Mouse (Mus musculus): ENCODE results near the gene Smpdl3a. TPM values are rescaled to one million over a fixed set of nuclear protein-coding genes. Genes with fewer than 3 reads are reported as not detected.
A peak's percentile ranks its signal among the peaks of the same experiment; 100 is the strongest.

Smpdl3a gene
- 28.3 and 29.0 TPM in 2 replicates for polyA plus RNA-seq (2015; fragmentation: Nextera tagmentation; extraction: Ambion mirVana)

DNA sequence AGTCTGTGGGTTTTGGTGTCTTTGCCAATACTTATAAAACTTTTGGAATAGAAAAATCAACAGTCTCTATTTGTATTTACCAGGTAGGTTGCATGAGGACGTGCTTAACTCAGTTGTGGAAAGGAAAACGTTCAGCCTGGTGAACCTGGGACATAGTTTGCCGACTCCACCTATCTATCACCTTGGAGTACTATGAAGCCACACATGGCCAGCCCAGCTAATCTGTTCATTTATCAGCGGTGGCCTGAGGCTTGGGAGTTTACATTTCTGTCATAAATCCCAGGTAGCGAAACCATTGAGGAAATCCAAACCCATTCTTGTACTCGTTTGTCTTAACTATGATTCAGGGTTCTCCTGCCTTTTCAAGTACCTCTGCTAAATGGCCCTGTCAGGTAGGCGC, at the start of gene Smpdl3a:
TSS of gene Smpdl3a (plus strand) at position 318 of the 400 bp plus-strand sequence.
- Histone ChIP-seq H3K27ac (ENCODE audit: low read length) (peak within 1 kb of the TSS; percentile 81), H3K4me2 (ENCODE audit: low read depth, low read length) (peak within 1 kb of the TSS; percentile 86), H3K9me3 (replicated peaks; ENCODE audit: control insufficient read depth, low read length) (no peaks in the 10 kb centered on the region), H3K36me3 (ENCODE audit: control insufficient read depth, insufficient read depth) (no peaks in the 10 kb centered on the region), H3K9ac (ENCODE audit: low read depth, low read length) (peak within 1 kb of the TSS; percentile 92), H3K27me3 (ENCODE audit: control insufficient read depth, insufficient read depth, low read depth, low read length) (no peaks in the 10 kb centered on the region), H3K4me1 (ENCODE audit: control insufficient read depth, low read depth, low read length) (peaks cover 16% of the 10 kb centered on the region), H3K4me3 (ENCODE audit: low read depth, low read length) (peak within 1 kb of the TSS; percentile 79)
- 68% methylated on average over 7 of the region's 7 CpGs for WGBS (ENCODE audit: insufficient replicate concordance)
- no peak for ATAC-seq (ENCODE audit: low read depth)

DNA sequence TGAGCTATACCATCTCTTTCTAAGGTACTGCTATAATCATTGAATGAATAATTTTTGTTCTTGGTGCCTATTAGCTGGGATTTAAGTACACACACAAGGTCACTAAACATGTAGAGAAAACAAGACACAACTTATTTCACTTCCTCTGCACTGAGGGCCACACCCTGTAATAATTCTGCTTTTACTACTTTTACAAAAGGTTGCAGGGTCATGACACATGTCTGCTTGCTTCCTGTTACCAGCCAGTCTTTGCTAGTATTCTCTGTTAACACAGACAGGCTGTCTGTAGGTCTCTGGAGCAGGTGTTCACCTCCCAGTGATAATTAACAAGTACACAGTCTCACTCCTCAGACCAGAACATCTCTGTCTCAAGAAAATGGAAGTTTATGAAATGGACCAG, 48.7 kb upstream of the Smpdl3a start:
- Histone ChIP-seq H3K4me2 (ENCODE audit: low read depth, low read length) (no peak overlapping the region), H3K9ac (ENCODE audit: low read depth, low read length) (no peak overlapping the region), H3K36me3 (ENCODE audit: control insufficient read depth, insufficient read depth) (no peaks in the 10 kb centered on the region), H3K4me3 (ENCODE audit: low read depth, low read length) (no peak overlapping the region), H3K4me1 (ENCODE audit: control insufficient read depth, low read depth, low read length) (no peaks in the 10 kb centered on the region), H3K27me3 (ENCODE audit: control insufficient read depth, insufficient read depth, low read depth, low read length) (no peaks in the 10 kb centered on the region), H3K27ac (ENCODE audit: low read length) (no peak overlapping the region), H3K9me3 (replicated peaks; ENCODE audit: control insufficient read depth, low read length) (no peaks in the 10 kb centered on the region)
- ATAC-seq (ENCODE audit: low read depth): no peak

DNA sequence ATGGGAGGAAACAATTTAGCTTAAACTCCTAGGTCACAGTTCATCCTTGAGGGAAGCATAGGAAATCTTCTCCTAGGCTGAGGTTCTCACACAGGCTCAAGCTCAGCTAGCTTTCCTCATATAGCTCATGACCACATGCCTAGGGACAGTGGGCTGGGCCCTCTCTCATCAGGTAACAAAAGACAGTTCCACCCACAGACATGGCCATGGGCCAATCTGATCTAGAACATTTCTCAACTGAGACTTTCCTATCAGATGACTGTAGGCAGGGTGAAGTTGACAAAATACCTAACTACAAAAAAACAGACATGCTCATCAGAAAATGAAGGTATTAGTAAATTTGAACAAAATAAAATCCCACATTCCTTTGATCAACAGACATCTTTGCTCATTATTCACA, 47.0 kb upstream of the Smpdl3a start:
- Histone ChIP-seq H3K27me3 (ENCODE audit: control insufficient read depth, insufficient read depth, low read depth, low read length) (no peaks in the 10 kb centered on the region), H3K4me2 (ENCODE audit: low read depth, low read length) (no peak overlapping the region)

DNA sequence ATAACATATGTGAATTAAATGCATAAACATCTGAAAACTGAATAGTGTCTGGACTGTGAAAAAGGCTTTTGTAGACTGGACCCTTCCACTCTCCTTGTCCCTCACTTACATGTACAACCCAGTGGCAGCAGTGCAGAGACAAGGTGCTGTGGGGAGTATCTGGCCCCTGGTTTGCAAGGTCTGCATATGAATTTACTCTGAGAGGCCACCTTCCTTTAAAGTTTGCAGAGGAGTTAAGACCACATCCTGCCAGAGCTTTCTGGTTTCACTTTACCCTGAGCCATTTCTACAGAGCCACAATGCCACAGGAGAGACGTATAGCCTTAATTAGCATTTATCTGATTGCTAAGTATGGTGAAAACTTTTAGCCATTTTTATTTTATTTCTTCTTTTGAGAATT, 40.8 kb upstream of the Smpdl3a start:
- Histone ChIP-seq H3K27me3 (ENCODE audit: control insufficient read depth, insufficient read depth, low read depth, low read length) (no peaks in the 10 kb centered on the region), H3K9ac (ENCODE audit: low read depth, low read length) (no peak overlapping the region), H3K4me1 (ENCODE audit: control insufficient read depth, low read depth, low read length) (no peaks in the 10 kb centered on the region), H3K36me3 (ENCODE audit: control insufficient read depth, insufficient read depth) (no peaks in the 10 kb centered on the region), H3K27ac (ENCODE audit: low read length) (no peak overlapping the region), H3K4me3 (ENCODE audit: low read depth, low read length) (no peak overlapping the region), H3K9me3 (replicated peaks; ENCODE audit: control insufficient read depth, low read length) (no peaks in the 10 kb centered on the region), H3K4me2 (ENCODE audit: low read depth, low read length) (no peak overlapping the region)
- no peak for ATAC-seq (ENCODE audit: low read depth)
- WGBS (ENCODE audit: insufficient replicate concordance): 59% methylated on average over 1 of the region's 1 CpGs

More for the DNA sequence above, 47.0 kb upstream of the Smpdl3a start:
- Histone ChIP-seq H3K9ac (ENCODE audit: low read depth, low read length) (no peak overlapping the region), H3K4me1 (ENCODE audit: control insufficient read depth, low read depth, low read length) (no peaks in the 10 kb centered on the region), H3K27ac (ENCODE audit: low read length) (no peak overlapping the region), H3K9me3 (replicated peaks; ENCODE audit: control insufficient read depth, low read length) (no peaks in the 10 kb centered on the region), H3K4me3 (ENCODE audit: low read depth, low read length) (no peak overlapping the region), H3K36me3 (ENCODE audit: control insufficient read depth, insufficient read depth) (no peaks in the 10 kb centered on the region)
- 0 out of 2 replicates have a peak, but pooled peaks have one; percentile 7 for ATAC-seq (ENCODE audit: low read depth)

DNA sequence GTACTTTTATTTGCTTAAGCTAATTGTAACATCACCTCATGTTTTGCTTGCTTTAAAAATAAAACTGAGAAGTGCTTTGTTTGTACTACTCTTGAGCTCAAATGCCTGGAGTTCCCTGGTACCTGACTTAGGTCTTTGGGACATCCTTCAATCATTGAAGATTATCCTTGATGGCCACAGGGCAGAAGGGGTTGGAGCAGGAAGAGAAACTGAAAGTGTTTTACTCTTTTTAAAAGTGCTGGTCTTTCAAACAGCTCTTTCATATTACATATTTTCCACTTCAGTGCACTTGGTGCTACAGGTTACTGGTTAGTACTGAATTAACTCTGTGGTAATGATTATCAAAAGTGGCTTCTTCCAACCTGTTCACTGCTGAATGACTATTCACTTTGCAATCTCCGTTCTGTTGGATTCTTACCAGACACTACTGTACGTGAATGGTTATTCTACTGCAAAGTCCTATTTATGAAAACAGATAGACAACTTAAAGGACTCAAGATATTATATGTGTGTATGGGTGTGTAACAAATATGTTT, 38.9 kb upstream of the Smpdl3a start:
- WGBS (ENCODE audit: insufficient replicate concordance): 71% methylated on average over 2 of the region's 2 CpGs
- no peak overlapping the region for H3K4me3 ChIP-seq (ENCODE audit: low read depth, low read length)
- no peak overlapping the region for H3K4me2 ChIP-seq (ENCODE audit: low read depth, low read length)
- no peak for ATAC-seq (ENCODE audit: low read depth)
- H3K27me3 ChIP-seq (ENCODE audit: control insufficient read depth, insufficient read depth, low read depth, low read length): no peaks in the 10 kb centered on the region
- no peaks in the 10 kb centered on the region for H3K4me1 ChIP-seq (ENCODE audit: control insufficient read depth, low read depth, low read length)
- no peaks in the 10 kb centered on the region for H3K36me3 ChIP-seq (ENCODE audit: control insufficient read depth, insufficient read depth)
- H3K9me3 ChIP-seq (replicated peaks; ENCODE audit: control insufficient read depth, low read length): no peaks in the 10 kb centered on the region
- H3K9ac ChIP-seq (ENCODE audit: low read depth, low read length): no peak overlapping the region
- H3K27ac ChIP-seq (ENCODE audit: low read length): no peak overlapping the region

DNA sequence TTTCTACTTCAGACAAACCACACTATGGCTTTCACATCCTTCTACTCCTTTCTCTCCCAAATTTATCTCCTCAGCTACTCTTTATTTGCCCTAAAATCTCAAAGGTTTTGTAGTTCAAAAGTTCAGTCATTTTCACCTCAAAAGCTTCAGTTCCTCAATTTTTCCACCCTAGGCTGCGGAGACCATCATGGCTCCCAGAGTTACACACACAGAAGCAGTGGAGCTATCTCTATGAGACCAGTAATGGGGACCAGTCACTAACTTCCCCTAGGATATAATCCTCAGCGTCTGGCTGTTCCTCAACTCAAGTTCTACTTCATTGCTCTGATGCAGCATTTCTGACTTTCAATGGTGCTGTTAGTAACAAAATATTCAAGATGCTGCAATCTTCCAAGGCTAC, 35.1 kb upstream of the Smpdl3a start:
- Histone ChIP-seq H3K4me1 (ENCODE audit: control insufficient read depth, low read depth, low read length) (no peaks in the 10 kb centered on the region), H3K9me3 (replicated peaks; ENCODE audit: control insufficient read depth, low read length) (no peaks in the 10 kb centered on the region), H3K36me3 (ENCODE audit: control insufficient read depth, insufficient read depth) (no peaks in the 10 kb centered on the region), H3K4me2 (ENCODE audit: low read depth, low read length) (no peak overlapping the region), H3K27ac (ENCODE audit: low read length) (no peak overlapping the region), H3K9ac (ENCODE audit: low read depth, low read length) (no peak overlapping the region), H3K4me3 (ENCODE audit: low read depth, low read length) (no peak overlapping the region), H3K27me3 (ENCODE audit: control insufficient read depth, insufficient read depth, low read depth, low read length) (no peaks in the 10 kb centered on the region)
- 55% methylated on average over 2 of the region's 2 CpGs for WGBS (ENCODE audit: insufficient replicate concordance)
- ATAC-seq (ENCODE audit: low read depth): no peak

DNA sequence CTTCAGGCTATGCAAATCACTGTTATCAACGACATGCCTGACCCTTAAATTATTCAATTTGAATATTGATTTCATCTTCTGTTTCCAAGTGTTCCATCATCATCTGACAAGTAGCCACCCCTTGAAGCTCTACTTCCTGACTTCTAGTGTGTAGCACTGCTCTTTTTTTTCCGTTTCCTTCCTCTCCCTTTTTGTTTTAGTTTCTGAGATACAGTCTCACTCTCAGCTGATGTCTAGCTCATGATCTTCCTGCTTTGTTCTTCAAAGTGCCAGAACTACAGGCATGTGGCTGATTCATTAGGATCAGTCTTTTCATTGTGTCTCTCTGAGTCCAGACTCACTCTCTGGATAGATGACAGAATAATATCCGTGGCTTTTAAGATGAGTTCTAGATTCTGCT, 33.4 kb upstream of the Smpdl3a start:
- H3K9me3 ChIP-seq (replicated peaks; ENCODE audit: control insufficient read depth, low read length): no peaks in the 10 kb centered on the region
- no peak for ATAC-seq (ENCODE audit: low read depth)
- 42% methylated on average over 3 of the region's 3 CpGs for WGBS (ENCODE audit: insufficient replicate concordance)

DNA sequence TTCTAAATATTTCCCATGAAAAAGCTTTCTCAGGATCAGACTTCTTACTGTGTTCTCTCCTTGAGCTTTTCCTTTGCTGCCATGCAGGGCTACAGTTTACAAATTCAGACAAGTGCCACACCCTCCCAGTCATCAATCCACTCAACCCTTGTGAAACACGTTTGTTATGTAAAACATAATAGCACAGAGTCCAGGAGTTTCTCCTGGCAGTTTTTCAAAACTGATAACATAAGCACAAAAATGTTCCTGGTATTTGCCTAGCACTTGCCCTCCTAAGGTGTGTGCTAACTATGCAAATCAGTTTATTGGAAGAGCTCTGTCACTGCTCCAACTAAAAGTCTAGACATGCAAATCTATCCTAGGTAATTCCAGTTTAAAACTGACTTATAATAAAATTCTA, 31.1 kb upstream of the Smpdl3a start:
- Histone ChIP-seq H3K4me2 (ENCODE audit: low read depth, low read length) (no peak overlapping the region), H3K4me1 (ENCODE audit: control insufficient read depth, low read depth, low read length) (no peaks in the 10 kb centered on the region), H3K36me3 (ENCODE audit: control insufficient read depth, insufficient read depth) (no peaks in the 10 kb centered on the region), H3K27ac (ENCODE audit: low read length) (no peak overlapping the region), H3K9me3 (replicated peaks; ENCODE audit: control insufficient read depth, low read length) (no peaks in the 10 kb centered on the region), H3K4me3 (ENCODE audit: low read depth, low read length) (no peak overlapping the region), H3K27me3 (ENCODE audit: control insufficient read depth, insufficient read depth, low read depth, low read length) (no peaks in the 10 kb centered on the region), H3K9ac (ENCODE audit: low read depth, low read length) (no peak overlapping the region)
- peak; percentile 39; the same call in 1 of the 2 replicates for ATAC-seq (ENCODE audit: low read depth)
- 23% methylated on average over 1 of the region's 1 CpGs for WGBS (ENCODE audit: insufficient replicate concordance)

More for the DNA sequence above, 33.4 kb upstream of the Smpdl3a start:
- H3K4me1 ChIP-seq (ENCODE audit: control insufficient read depth, low read depth, low read length): no peaks in the 10 kb centered on the region
- H3K27ac ChIP-seq (ENCODE audit: low read length): no peak overlapping the region
- no peak overlapping the region for H3K4me2 ChIP-seq (ENCODE audit: low read depth, low read length)
- no peaks in the 10 kb centered on the region for H3K27me3 ChIP-seq (ENCODE audit: control insufficient read depth, insufficient read depth, low read depth, low read length)
- no peak overlapping the region for H3K4me3 ChIP-seq (ENCODE audit: low read depth, low read length)
- no peaks in the 10 kb centered on the region for H3K36me3 ChIP-seq (ENCODE audit: control insufficient read depth, insufficient read depth)
- H3K9ac ChIP-seq (ENCODE audit: low read depth, low read length): no peak overlapping the region

DNA sequence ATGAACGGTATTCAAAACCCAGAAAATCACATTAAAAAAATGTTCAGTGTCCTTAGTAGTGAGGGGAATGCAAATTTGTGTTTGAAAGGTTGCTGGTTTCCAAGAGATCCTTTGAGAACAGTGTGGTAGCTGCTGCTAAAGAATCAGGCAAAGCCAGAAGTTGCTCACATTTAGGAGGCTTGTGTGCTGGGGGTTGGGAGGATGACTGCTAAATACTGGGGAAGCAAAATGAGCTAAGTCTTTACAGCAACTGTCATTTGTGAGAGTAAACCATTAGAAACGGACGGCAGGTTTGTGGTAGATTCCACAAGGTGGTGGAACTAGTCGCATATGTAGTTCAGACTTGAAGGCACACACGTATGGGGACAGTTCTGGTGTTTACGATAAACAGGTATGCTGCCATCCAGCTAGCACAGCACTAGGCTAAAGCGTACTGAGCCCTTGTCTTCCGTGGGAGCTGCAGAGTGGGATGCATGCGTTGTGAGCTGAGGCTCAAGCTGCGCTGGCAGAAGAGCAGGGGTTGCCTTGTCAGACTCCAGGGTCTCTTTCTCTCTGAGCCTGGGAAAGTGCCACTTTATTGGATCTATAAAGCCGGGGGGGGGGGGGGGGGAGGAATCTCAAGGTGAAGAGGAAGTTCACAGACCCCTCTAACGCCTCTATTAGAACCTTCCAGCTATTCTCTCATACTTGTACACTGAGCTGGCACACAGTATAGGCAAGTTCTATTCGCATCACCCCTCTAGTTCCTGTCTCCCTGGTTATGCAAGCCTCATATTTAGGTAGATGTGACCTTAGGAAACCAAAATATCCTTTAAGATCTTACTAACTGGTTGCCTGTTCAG, 10.6 kb upstream of the Smpdl3a start:
- Histone ChIP-seq H3K36me3 (ENCODE audit: control insufficient read depth, insufficient read depth) (no peaks in the 10 kb centered on the region), H3K4me1 (ENCODE audit: control insufficient read depth, low read depth, low read length) (no peaks in the 10 kb centered on the region), H3K9me3 (replicated peaks; ENCODE audit: control insufficient read depth, low read length) (no peaks in the 10 kb centered on the region), H3K4me2 (ENCODE audit: low read depth, low read length) (no peak overlapping the region), H3K27me3 (ENCODE audit: control insufficient read depth, insufficient read depth, low read depth, low read length) (no peaks in the 10 kb centered on the region), H3K4me3 (ENCODE audit: low read depth, low read length) (no peak overlapping the region), H3K9ac (ENCODE audit: low read depth, low read length) (no peak overlapping the region), H3K27ac (ENCODE audit: low read length) (no peak overlapping the region)
- no peak for ATAC-seq (ENCODE audit: low read depth)
- WGBS (ENCODE audit: insufficient replicate concordance): 43% methylated on average over 13 of the region's 13 CpGs
